26 mouse cellular contexts compared by ENCODE assay signal in the genomic region with DNA sequence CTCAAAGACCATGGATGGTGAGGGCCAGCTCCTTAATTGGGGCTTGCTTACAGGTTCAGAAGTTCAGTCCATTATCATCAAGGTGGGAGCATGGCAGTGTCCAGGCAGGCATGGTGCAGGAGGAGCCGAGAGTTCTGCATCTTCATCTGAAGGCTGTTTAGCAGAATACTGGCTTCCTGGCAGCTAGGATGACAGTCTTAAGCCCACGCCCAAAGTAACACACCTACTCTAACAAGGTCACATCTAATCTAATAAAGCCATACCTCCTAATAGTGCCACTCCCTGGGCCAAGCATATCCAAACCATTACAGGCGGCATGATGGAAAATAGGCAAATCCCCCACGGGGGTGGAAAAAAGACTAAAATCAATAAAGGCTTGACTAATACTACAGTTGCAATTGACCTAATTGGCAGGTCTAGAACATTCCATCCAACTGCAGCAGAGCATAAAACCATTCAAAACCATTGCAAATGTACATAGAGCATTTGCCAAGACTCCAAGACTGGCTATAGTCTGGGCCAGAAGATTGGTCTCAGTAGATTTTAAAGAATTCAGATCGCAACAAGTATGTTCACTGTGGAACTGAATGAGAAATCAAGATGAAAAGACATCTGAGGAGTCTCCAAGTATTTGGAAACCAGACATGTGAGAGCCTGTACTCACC.
DNase-seq lines count a peak whose midpoint lies in the region; ATAC-seq and TF ChIP-seq lines count a peak whose summit lies in the region.
"Had no signal": no experiment of that assay in that cellular context is flagged by ENCODE, and none has a peak within 500 bp of the region (broad histone marks: within the 10 kb centered on the region; RNA-seq: fewer than 3 reads in every experiment).

No protein-coding gene starts in this region.

- 0 out of 2 replicates have a peak overlapping the region, but pooled peaks have one; percentile 20 for H3K27ac ChIP-seq in gastrocnemius, adult 2 months
- H3K27ac ChIP-seq in embryonic fibroblast, embryonic 13.5 days (ENCODE audit: insufficient read depth, low read length): 0 out of 2 replicates have a peak overlapping the region, but pooled peaks have one; percentile 18
- H3K27ac ChIP-seq in liver, embryonic 12.5 days: peak overlapping the region; percentile 36; the same call in 1 of the 2 replicates
- no peak overlapping the region for H3K27ac ChIP-seq in liver, postnatal 0 days (ENCODE audit: low read depth)
- H3K27ac ChIP-seq: forebrain, embryonic 12.5 days; heart, embryonic 15.5 days; limb, embryonic 10.5 days; limb, embryonic 15.5 days; midbrain, embryonic 12.5 days; neural tube, embryonic 12.5 days had no signal

- TF ChIP-seq POLR2A in embryonic fibroblast, embryonic 13.5 days (IDR thresholded peaks at IDR 0.05; ENCODE audit: low read depth, low read length): no peak

- H3K36me3 ChIP-seq in liver, embryonic 12.5 days: peaks cover 35% of the 10 kb centered on the region
- H3K36me3 ChIP-seq in liver, postnatal 0 days (replicated peaks; ENCODE audit: insufficient read depth, low read length): 0 out of 2 replicates have a peak, but pooled peaks cover 2% of the 10 kb centered on the region
- H3K36me3 ChIP-seq: forebrain, embryonic 12.5 days; heart, embryonic 15.5 days; limb, embryonic 15.5 days; midbrain, embryonic 12.5 days; neural tube, embryonic 12.5 days had no signal

- no peak overlapping the region for H3K4me3 ChIP-seq in gastrocnemius, adult 2 months
- no peak overlapping the region for H3K4me3 ChIP-seq in embryonic fibroblast, embryonic 13.5 days (ENCODE audit: insufficient read depth, low read length)
- H3K4me3 ChIP-seq in liver, embryonic 12.5 days: no peak overlapping the region
- H3K4me3 ChIP-seq in liver, postnatal 0 days (ENCODE audit: low read depth, low read length): no peak overlapping the region
- H3K4me3 ChIP-seq: forebrain, embryonic 12.5 days; heart, embryonic 15.5 days; limb, embryonic 10.5 days; limb, embryonic 15.5 days; megakaryocyte, embryonic 14.5 days; midbrain, embryonic 12.5 days; myocyte; neural tube, embryonic 12.5 days had no signal

- no peak for TF ChIP-seq EP300 in liver, postnatal 0 days (IDR thresholded peaks at IDR 0.05; ENCODE audit: low read depth)

- peak overlapping the region; percentile 22; the same call in 1 of the 2 replicates for H3K4me2 ChIP-seq in liver, embryonic 12.5 days
- no peak overlapping the region for H3K4me2 ChIP-seq in liver, postnatal 0 days (ENCODE audit: low read depth, low read length)
- H3K4me2 ChIP-seq: forebrain, embryonic 12.5 days; heart, embryonic 15.5 days; limb, embryonic 15.5 days; midbrain, embryonic 12.5 days; neural tube, embryonic 12.5 days had no signal

- TF ChIP-seq CTCF in gastrocnemius, adult 2 months (IDR thresholded peaks at IDR 0.05): no peak
- TF ChIP-seq CTCF in embryonic fibroblast, embryonic 13.5 days (IDR thresholded peaks at IDR 0.05; ENCODE audit: borderline replicate concordance, insufficient read depth, low read length): no peak
- TF ChIP-seq CTCF in liver, postnatal 0 days (IDR thresholded peaks at IDR 0.05; ENCODE audit: low read depth): no peak

- no peaks in the 10 kb centered on the region for H3K27me3 ChIP-seq in liver, embryonic 12.5 days (replicated peaks)
- no peaks in the 10 kb centered on the region for H3K27me3 ChIP-seq in liver, postnatal 0 days (ENCODE audit: insufficient read depth, low read length)
- H3K27me3 ChIP-seq: forebrain, embryonic 12.5 days; heart, embryonic 15.5 days; limb, embryonic 15.5 days; megakaryocyte, embryonic 14.5 days; midbrain, embryonic 12.5 days; neural tube, embryonic 12.5 days had no signal

- intact Hi-C loops in gastrocnemius, adult 2 months (cut with DNase I): no loop called here
- intact Hi-C loops in gastrocnemius, postnatal 14 days (cut with DNase I; ENCODE audit: low total_unique reads): no loop called here
- intact Hi-C loops in left cerebral cortex, postnatal 10 days (cut with DNase I): no loop called here

- peak; percentile 83 for ATAC-seq in liver, embryonic 12.5 days
- peak; percentile 27; the same call in 1 of the 2 replicates for ATAC-seq in liver, postnatal 0 days
- ATAC-seq: hindbrain, embryonic 16.5 days had no signal

- no peak overlapping the region for H3K9ac ChIP-seq in liver, embryonic 12.5 days
- H3K9ac ChIP-seq in liver, postnatal 0 days (replicated peaks): no peak overlapping the region
- H3K9ac ChIP-seq: forebrain, embryonic 12.5 days; heart, embryonic 15.5 days; limb, embryonic 15.5 days; midbrain, embryonic 12.5 days; neural tube, embryonic 12.5 days had no signal

- H3K9me3 ChIP-seq in liver, embryonic 12.5 days (replicated peaks): no peaks in the 10 kb centered on the region
- H3K9me3 ChIP-seq in liver, postnatal 0 days (ENCODE audit: low read length): no peaks in the 10 kb centered on the region
- H3K9me3 ChIP-seq: forebrain, embryonic 12.5 days; G1E; heart, embryonic 15.5 days; limb, embryonic 10.5 days; limb, embryonic 15.5 days; megakaryocyte, embryonic 14.5 days; midbrain, embryonic 12.5 days; neural tube, embryonic 12.5 days had no signal

- H3K4me1 ChIP-seq in embryonic fibroblast, embryonic 13.5 days (ENCODE audit: control insufficient read depth, insufficient read depth, low read length): no peaks in the 10 kb centered on the region
- peaks cover 15% of the 10 kb centered on the region; the same call in 1 of the 2 replicates for H3K4me1 ChIP-seq in liver, embryonic 12.5 days
- 0 out of 2 replicates have a peak, but pooled peaks cover 2% of the 10 kb centered on the region for H3K4me1 ChIP-seq in liver, postnatal 0 days (ENCODE audit: insufficient read depth)
- H3K4me1 ChIP-seq: forebrain, embryonic 12.5 days; midbrain, embryonic 12.5 days; neural tube, embryonic 12.5 days had no signal

- no peak for DNase-seq in gastrocnemius, adult 2 months
- DNase-seq in gastrocnemius, postnatal 14 days: no peak
- DNase-seq in liver, postnatal 0 days: no peak
- no peak for DNase-seq in left cerebral cortex, postnatal 10 days (ENCODE audit: extremely low spot score in 1 of 2, low spot score in 2 of 2)
- DNase-seq in cerebellum, adult 8-10 months: no peak
- DNase-seq: adrenal gland, postnatal 36 days; cerebellum, adult 2 months; cerebellum, postnatal 36 days; kidney, adult 2 months; kidney, postnatal 4 days; layer of hippocampus, postnatal 36 days; lung, postnatal 4 days; right cerebral cortex, adult 18-20 months; thymus, postnatal 4 days had no signal

- 73% methylated on average over 5 of the region's 5 CpGs for WGBS in liver, embryonic 12.5 days (ENCODE audit: insufficient replicate concordance)
- 78% methylated on average over 5 of the region's 5 CpGs for WGBS in liver, postnatal 0 days (ENCODE audit: insufficient replicate concordance)
